Mouse (Mus musculus): ENCODE measurements at regions not wholly inside any gene's neighbourhood (a gene's known extent, or its start where the extent isn't known, plus 50 kb on each side); places are given as distances from the start of the nearest gene placed in this dataset. TPM values are rescaled to one million over a fixed set of nuclear protein-coding genes. Genes with fewer than 3 reads are reported as not detected.

DNA sequence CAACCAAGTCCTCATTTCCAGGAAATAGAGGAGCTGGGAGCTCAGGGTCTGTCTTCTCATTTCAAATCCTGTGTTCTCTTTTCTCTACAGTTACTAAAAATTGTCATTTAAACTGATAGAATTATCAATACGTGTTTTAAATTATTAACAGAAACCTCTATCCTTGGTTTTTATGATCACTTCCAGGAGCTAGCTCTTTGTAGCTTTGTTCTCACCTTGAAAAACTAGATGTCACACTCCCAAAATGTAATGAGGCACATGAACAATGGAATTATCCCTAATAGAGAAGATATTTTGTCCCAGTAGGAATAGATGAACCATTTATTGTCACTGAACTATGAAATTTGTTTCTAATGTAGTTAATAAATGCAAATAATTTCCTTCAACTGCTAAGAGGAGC lies 60.0 kb upstream of the Fam216b start:
- H3K36me3 ChIP-seq (replicated peaks), result no peaks in the 10 kb centered on the region
- H3K9me3 ChIP-seq, result peaks cover 4% of the 10 kb centered on the region; the same call in 1 of the 2 replicates
- WGBS, result 92% methylated on average over 1 of the region's 1 CpGs
- H3K27ac ChIP-seq (replicated peaks), result no peak overlapping the region
- no peak overlapping the region for H3K4me3 ChIP-seq
- no peaks in the 10 kb centered on the region for H3K27me3 ChIP-seq (replicated peaks; ENCODE audit: low read depth, poor library complexity, severe bottlenecking)
- no peak for DNase-seq (ENCODE audit: low spot score)
- no peaks in the 10 kb centered on the region; the same call in 1 of the 2 replicates for H3K4me1 ChIP-seq

DNA sequence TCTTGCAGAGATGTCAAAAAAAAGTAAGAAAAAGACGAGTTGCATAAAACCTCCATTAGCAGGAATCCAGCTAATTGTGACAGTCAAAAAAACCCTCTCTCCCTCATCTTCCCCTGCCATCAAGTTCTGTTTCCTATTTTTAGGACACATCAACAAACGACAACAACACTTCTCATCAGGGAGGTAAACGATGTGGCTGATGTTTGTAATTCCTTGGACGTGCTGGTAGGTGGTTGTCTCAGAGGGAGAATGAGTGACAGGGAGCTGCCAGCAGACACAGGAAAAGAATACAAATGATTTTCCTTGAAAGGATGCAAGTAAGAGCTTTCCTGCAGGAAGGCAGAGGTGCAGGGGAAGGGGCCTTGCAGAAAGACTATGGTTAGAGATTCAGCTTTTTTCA lies 54.9 kb upstream of the Fam216b start:
- Histone ChIP-seq H3K27ac (replicated peaks) (no peak overlapping the region), H3K9me3 (peaks cover 4% of the 10 kb centered on the region; the same call in 1 of the 2 replicates), H3K4me1 (no peaks in the 10 kb centered on the region; the same call in 1 of the 2 replicates), H3K36me3 (replicated peaks) (no peaks in the 10 kb centered on the region), H3K27me3 (replicated peaks; ENCODE audit: low read depth, poor library complexity, severe bottlenecking) (no peaks in the 10 kb centered on the region), H3K4me3 (no peak overlapping the region)
- DNase-seq (ENCODE audit: low spot score), result no peak
- 29% methylated on average over 4 of the region's 4 CpGs for WGBS

MicroRNAs encoded in the stretch of these regions (microRNA counts, 519-probe panel; counts per million panel counts)
- microRNA mmu-miR-1971, result 188 counts per million, percentile 57 among the panel's probes with 10 or more counts

Small RNA genes in the stretch of these regions (microRNA-seq; reads per million reads assigned to microRNA genes)
- gene Mir1971, result not detected

Data from embryonic facial prominence, embryonic 10.5 days (tissue).